Mouse (Mus musculus) layer of hippocampus, adult 11-12 months (tissue): ENCODE measurements at regions not wholly inside any gene's neighbourhood (a gene's known extent, or its start where the extent isn't known, plus 50 kb on each side); places are given as distances from the start of the nearest gene placed in this dataset.
A peak's percentile ranks its signal among the peaks of the same experiment; 100 is the strongest.

ENCODE experiments used
- DNase-seq: peaks from one replicate; pipeline ENCODE4 v3.0.0; 2022; ENCODE audit warnings: low spot score

DNA sequence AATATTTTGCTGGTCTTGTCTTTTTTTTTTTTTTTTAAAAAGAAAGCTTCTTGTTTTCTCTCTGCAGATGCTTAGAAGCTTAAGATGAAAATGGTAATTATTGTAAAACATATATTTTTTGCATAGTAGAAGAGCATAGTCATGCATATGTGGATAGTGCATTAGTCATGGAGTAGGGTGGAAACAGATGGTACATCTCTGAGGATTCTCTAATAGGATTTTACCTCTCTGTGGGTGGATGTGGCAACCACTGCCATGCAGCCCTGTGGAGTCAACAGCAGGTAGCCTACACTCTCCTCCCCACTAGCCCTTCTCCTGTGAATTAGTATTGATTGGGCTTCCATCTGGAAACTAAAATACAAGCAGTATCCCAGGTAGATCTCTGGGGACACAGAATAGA lies 409.2 kb downstream of the Nr4a2 start:
- no peak for DNase-seq

DNA sequence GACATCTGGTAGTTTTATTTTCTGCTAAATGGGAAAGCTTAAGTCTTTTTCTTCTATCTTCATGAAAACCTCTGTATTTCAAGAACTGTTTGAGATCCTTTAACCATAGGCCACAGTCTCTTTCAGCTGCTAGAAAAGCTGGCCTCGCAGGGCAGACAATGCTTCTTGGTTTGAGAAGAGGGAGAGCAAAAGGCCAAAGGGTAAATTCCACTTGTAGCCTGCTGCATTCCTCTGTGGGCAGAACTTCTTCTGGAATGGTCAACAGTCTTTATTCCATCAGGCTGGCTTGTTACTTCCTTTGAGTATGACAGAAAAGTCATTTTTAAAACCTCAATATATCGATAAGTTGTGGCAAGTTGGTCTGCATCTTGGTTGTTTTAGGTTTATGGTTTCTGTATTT lies 440.2 kb downstream of the Nr4a2 start:
- no peak for DNase-seq

DNA sequence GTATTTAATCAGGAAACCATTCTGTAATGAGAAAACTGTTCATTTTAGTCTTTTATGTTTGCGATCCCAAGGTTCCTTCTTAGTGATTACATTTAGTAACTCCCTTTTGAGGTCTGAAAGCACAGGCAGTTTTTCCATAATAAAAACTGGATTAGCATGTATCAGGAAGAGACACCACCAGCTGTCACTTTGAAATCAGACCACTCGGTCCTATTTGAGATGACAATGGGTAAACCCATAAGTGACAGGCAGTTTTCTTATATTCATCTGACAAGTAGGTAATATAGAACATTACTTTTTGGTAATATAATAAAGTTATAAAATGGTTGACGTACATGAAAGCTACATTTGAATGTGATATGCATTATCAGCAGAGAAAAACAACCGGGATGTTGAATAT lies 449.9 kb downstream of the Nr4a2 start:
- DNase-seq, result no peak

DNA sequence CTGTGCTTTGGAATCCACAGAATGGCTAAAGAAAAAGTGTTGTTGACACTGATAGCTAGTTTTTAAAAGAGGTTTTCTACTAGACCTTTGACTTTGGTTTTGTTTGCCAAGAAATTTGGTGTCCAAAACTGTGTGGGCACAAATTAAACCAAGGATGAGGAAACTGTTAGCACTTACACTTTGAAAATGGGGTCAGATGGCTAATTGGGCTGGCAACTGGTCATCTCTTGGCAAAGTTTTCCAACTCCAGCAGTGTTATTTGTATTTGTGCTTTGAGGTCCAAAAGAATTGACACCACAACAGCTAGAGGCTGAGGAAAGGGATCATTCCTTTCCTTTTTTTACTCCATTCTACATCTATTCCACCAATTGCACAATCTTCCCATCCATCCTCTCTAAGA lies 451.1 kb downstream of the Nr4a2 start:
- DNase-seq, result peak; percentile 5

DNA sequence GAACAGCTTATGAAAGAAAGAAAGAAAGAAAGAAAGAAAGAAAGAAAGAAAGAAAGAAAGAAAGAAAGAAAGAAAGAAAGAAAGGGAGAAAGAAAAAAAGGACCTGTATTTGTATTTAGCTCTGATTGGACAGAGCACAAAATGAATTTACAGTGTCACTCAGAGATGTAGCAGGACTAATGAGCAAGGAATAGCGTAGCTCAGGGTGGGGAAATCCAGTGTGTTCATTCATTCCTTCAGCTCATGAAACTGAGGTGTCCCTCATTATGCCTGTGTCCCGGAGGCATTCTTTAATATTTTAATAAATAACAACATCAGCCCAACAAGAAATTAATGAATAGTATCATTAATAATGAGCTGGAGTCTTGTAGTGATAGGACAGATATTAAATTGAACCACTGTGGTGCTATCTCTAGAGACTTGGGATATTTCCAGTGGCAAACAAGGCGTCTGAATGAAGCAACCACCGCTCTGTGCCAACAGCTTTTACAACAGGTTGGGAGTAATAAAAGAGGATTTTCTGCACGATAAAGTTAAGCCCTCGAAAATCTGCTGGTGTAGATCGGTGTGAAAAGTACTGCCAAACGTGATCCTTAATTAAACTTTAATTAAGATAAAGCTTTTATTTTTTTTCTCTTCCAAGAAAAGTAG lies 461.4 kb downstream of the Nr4a2 start:
- no peak for DNase-seq
